ENCODE assay signal across 8 mouse cellular contexts in genomic region chr7:127421388-127422191, GRCm38 (mm10). TPM values are rescaled to one million over a fixed set of nuclear protein-coding genes. Genes with fewer than 3 reads are reported as not detected.
A peak's percentile ranks its signal among the peaks of the same experiment; 100 is the strongest.
DNase-seq lines count a peak whose midpoint lies in the region; ATAC-seq and TF ChIP-seq lines count a peak whose summit lies in the region.

TSS of gene Zfp688 (minus strand) at chr7:127422068.

- TF ChIP-seq EP300 in lung, postnatal 0 days (IDR thresholded peaks at IDR 0.05) = no peak

- H3K9ac ChIP-seq in lung, postnatal 0 days (replicated peaks; ENCODE audit: low read depth) = peak within 1 kb of the TSS; percentile 62

- H3K36me3 ChIP-seq in hindbrain, embryonic 10.5 days = peaks cover 28% of the 10 kb centered on the region
- H3K36me3 ChIP-seq in lung, postnatal 0 days (ENCODE audit: insufficient read depth, low read length) = 0 out of 2 replicates have a peak, but pooled peaks cover 5% of the 10 kb centered on the region

- H3K4me2 ChIP-seq in lung, postnatal 0 days (replicated peaks; ENCODE audit: low read depth, low read length) = peak within 1 kb of the TSS; percentile 67

- under 1% methylated on average over 48 of the region's 48 CpGs for WGBS in hindbrain, embryonic 10.5 days
- WGBS in lung, postnatal 0 days = 2% methylated on average over 33 of the region's 48 CpGs

- peak; percentile 93 for DNase-seq in MN1 (ENCODE audit: low spot score)
- DNase-seq in cerebellum, adult 9-10 months = peak; percentile 89
- peak; percentile 94 for DNase-seq in hindbrain, embryonic 10.5 days (ENCODE audit: low spot score)
- peak; percentile 90 for DNase-seq in layer of hippocampus, adult 9-11 months
- DNase-seq in lung, postnatal 0 days (ENCODE audit: low spot score) = peak; percentile 96
- peak; percentile 93 for DNase-seq in ovary, postnatal 14 days (ENCODE audit: low spot score)
- peak; percentile 98 for DNase-seq in thymus, postnatal 14 days

- H3K27me3 ChIP-seq in hindbrain, embryonic 10.5 days (ENCODE audit: insufficient read depth, poor library complexity, severe bottlenecking) = peaks cover 20% of the 10 kb centered on the region
- 0 out of 2 replicates have a peak, but pooled peaks cover 3% of the 10 kb centered on the region for H3K27me3 ChIP-seq in lung, postnatal 0 days (replicated peaks; ENCODE audit: insufficient read depth, low read length)

- peaks cover 18% of the 10 kb centered on the region for H3K4me1 ChIP-seq in hindbrain, embryonic 10.5 days (replicated peaks)
- peaks cover 4% of the 10 kb centered on the region; the same call in 1 of the 2 replicates for H3K4me1 ChIP-seq in lung, postnatal 0 days (ENCODE audit: insufficient read depth, low read depth, low read length)

- H3K27ac ChIP-seq in hindbrain, embryonic 10.5 days = peak within 1 kb of the TSS; percentile 95
- 0 out of 2 replicates have a peak within 1 kb of the TSS, but pooled peaks have one; percentile 3 for H3K27ac ChIP-seq in lung, postnatal 0 days (ENCODE audit: low read length)

- H3K4me3 ChIP-seq in hindbrain, embryonic 10.5 days = peak within 1 kb of the TSS; percentile 92
- peak within 1 kb of the TSS; percentile 66 for H3K4me3 ChIP-seq in lung, postnatal 0 days (ENCODE audit: low read depth, low read length)

- peak; percentile 91 for ATAC-seq in frontal cortex, adult (ENCODE audit: low TSS enrichment)
- ATAC-seq in lung, postnatal 0 days = peak; percentile 99

- peak; percentile 51 for TF ChIP-seq CTCF in lung, postnatal 0 days (IDR thresholded peaks at IDR 0.05)

- H3K9me3 ChIP-seq in hindbrain, embryonic 10.5 days = no peaks in the 10 kb centered on the region
- H3K9me3 ChIP-seq in lung, postnatal 0 days (ENCODE audit: low read length) = no peaks in the 10 kb centered on the region

RNA-seq across cellular contexts. Expression of gene Zfp688, which starts in this region (rescaled TPM):
- 35.6 and 39.4 TPM in 2 replicates for polyA plus RNA-seq in hindbrain, embryonic 10.5 days (2016; fragmentation: Nextera tagmentation; extraction: Ambion mirVana)
- polyA plus RNA-seq in lung, postnatal 0 days (2015; fragmentation: Nextera tagmentation; extraction: Ambion mirVana) = 27.4 and 28.9 TPM in 2 replicates

Comparison
In these comparisons a context has a peak if more than half of its experiments do, and no peak if none do; other contexts are left out.
1. Peak in every context shown above with its lines: DNase-seq, ATAC-seq, H3K4me3 ChIP-seq and H3K27ac ChIP-seq.